Mouse (Mus musculus): ENCODE data around the gene Tmsb4x. TPM values are rescaled to one million over a fixed set of nuclear protein-coding genes. Genes with fewer than 3 reads are reported as not detected.

Tmsb4x gene
- total and polyA plus RNA-seq, 3 experiments, result 0.87 TPM; not detected in 2

DNA sequence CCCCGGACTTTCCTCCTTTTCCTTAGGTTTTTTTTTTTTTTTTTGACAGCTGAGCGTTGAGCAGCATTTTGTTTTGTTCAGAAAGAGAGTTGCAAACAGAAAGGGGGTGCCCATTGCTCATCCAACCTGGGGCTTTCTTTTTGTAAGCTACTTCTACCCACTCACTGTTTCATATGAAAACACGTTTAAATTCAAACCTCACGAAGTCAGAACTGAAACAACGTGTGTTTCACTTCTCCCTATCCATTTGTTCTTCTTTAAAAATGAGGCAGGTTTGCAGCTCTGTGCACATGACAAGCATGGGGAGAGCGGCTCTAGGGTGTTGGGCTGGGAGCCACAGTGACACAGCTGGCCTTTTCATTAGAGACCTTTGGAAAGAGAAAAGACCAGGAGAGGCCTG, 33.8 kb downstream of the Tmsb4x start:
- ATAC-seq (ENCODE audit: extremely low read depth, insufficient number of reproducible peaks, low FRiP score, poor library complexity, severe bottlenecking), result no peak
- Histone ChIP-seq H3K9me3 (replicated peaks) (no peaks in the 10 kb centered on the region), H3K36me3 (replicated peaks) (no peaks in the 10 kb centered on the region), H3K4me3 (ENCODE audit: low read depth, low read length) (no peak overlapping the region), H3K27me3 (ENCODE audit: insufficient read depth, low read length) (no peaks in the 10 kb centered on the region), H3K4me1 (ENCODE audit: insufficient read depth, low read depth, low read length) (no peaks in the 10 kb centered on the region)
- DNase-seq (ENCODE audit: low spot score), result no peak
- TF ChIP-seq POLR2AphosphoS5 (IDR thresholded peaks at IDR 0.05; ENCODE audit: insufficient replicate concordance, low read depth, low read length) (no peak), GATA1 (IDR thresholded peaks at IDR 0.05; ENCODE audit: borderline replicate concordance, low read length) (no peak), GATA2 (IDR thresholded peaks at IDR 0.05; ENCODE audit: borderline replicate concordance, low read depth, low read length) (no peak), CTCF (IDR thresholded peaks at IDR 0.05; ENCODE audit: low read depth, low read length) (no peak), TAL1 (conservative IDR thresholded peaks at IDR 0.05; ENCODE audit: low read depth, low read length) (no peak)

DNA sequence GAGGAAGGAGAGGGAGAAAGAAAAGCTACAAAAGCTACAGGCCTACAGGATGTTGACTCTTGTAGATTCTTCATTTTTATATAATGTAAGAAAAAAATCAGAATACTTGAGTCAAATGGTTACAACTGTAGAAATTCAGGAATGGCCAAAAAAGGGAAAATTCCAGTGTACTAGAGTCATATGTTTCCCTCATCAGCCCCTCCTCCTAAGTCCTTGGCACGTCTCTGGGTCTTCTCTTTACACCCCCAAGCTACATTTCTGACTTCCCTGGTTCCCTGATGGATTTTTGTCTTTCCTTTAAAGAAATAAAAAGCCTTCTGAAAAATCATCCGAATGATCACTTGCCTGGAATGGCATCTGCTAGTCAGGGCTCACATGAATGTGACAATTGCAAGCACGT, 34.8 kb downstream of the Tmsb4x start:
- no peaks in the 10 kb centered on the region for H3K9me3 ChIP-seq (replicated peaks)
- no peaks in the 10 kb centered on the region for H3K4me1 ChIP-seq (ENCODE audit: insufficient read depth, low read depth, low read length)
- no peak for TF ChIP-seq GATA1 (IDR thresholded peaks at IDR 0.05; ENCODE audit: borderline replicate concordance, low read length)
- no peak for TF ChIP-seq GATA2 (IDR thresholded peaks at IDR 0.05; ENCODE audit: borderline replicate concordance, low read depth, low read length)
- no peak for TF ChIP-seq POLR2AphosphoS5 (IDR thresholded peaks at IDR 0.05; ENCODE audit: insufficient replicate concordance, low read depth, low read length)
- no peak for TF ChIP-seq TAL1 (conservative IDR thresholded peaks at IDR 0.05; ENCODE audit: low read depth, low read length)
- TF ChIP-seq CTCF (IDR thresholded peaks at IDR 0.05; ENCODE audit: low read depth, low read length), result no peak
- DNase-seq (ENCODE audit: low spot score) (no peak), ATAC-seq (ENCODE audit: extremely low read depth, insufficient number of reproducible peaks, low FRiP score, poor library complexity, severe bottlenecking) (no peak)
- no peaks in the 10 kb centered on the region for H3K27me3 ChIP-seq (ENCODE audit: insufficient read depth, low read length)
- no peak overlapping the region for H3K4me3 ChIP-seq (ENCODE audit: low read depth, low read length)
- H3K36me3 ChIP-seq (replicated peaks), result no peaks in the 10 kb centered on the region

DNA sequence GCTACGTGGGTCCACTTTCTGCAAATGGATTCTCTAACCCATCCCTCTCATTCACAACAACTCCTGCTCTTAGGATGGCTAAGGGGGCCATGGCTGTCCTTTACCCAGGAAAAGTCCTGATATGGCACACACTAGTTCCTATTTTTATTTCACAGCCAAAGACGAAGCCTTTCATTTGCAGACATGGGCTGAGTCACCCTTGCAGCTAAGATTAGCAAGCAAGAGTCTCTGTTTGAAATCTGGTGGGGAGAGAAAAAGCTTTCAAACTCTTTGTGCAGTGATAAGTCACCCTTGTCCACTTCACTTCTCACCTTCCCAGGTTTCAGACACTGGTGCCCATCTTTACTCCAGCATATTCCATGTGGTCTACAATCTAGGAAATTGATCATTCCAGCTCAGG, 36.9 kb downstream of the Tmsb4x start:
- Histone ChIP-seq H3K4me3 (ENCODE audit: low read depth, low read length) (no peak overlapping the region), H3K36me3 (replicated peaks) (no peaks in the 10 kb centered on the region), H3K27me3 (ENCODE audit: insufficient read depth, low read length) (no peaks in the 10 kb centered on the region), H3K9me3 (replicated peaks) (no peaks in the 10 kb centered on the region), H3K4me1 (ENCODE audit: insufficient read depth, low read depth, low read length) (no peaks in the 10 kb centered on the region)
- TF ChIP-seq TAL1 (conservative IDR thresholded peaks at IDR 0.05; ENCODE audit: low read depth, low read length) (no peak), POLR2AphosphoS5 (IDR thresholded peaks at IDR 0.05; ENCODE audit: insufficient replicate concordance, low read depth, low read length) (no peak), GATA2 (IDR thresholded peaks at IDR 0.05; ENCODE audit: borderline replicate concordance, low read depth, low read length) (no peak), CTCF (IDR thresholded peaks at IDR 0.05; ENCODE audit: low read depth, low read length) (no peak), GATA1 (IDR thresholded peaks at IDR 0.05; ENCODE audit: borderline replicate concordance, low read length) (no peak)
- no peak for DNase-seq (ENCODE audit: low spot score)
- no peak for ATAC-seq (ENCODE audit: extremely low read depth, insufficient number of reproducible peaks, low FRiP score, poor library complexity, severe bottlenecking)

DNA sequence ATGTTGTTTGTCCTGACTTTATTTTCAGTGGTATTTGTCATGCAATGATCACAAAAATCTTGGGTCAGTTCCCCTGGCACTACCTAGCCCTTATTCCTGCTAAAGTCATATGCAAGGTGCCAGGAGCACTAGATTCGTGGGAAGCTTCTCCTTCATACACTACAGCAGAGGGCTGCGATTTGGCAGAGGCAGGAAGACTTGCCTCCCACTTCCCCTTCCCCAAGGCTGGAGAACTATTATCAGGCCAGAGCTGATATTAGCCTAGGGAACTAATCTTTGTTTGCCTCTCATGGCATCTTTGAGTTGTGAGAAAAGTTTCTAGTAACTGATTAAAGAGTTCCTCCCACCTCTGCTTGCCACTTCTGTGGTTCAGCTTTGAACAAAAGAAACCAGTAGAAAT, 37.8 kb downstream of the Tmsb4x start:
- no peak for ATAC-seq (ENCODE audit: extremely low read depth, insufficient number of reproducible peaks, low FRiP score, poor library complexity, severe bottlenecking)

DNA sequence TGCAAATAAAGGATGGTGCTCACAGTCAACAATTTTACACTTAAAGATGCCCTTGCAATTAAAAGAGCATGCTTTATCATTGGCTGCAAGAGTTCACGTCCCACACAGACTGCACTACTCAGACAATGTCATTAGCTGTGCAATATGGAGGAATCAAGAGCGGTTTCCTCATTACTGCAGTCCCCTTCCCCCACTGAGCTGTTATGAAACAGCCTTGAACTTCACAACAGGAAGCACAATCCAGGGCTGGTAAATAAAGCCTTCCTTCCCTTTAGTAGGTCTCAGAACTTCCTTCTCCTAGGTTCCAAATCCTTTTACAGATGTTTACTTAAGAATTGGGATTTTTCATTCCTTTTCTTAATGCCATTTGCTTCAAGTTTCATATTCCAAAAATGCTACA, 41.8 kb downstream of the Tmsb4x start:
- H3K36me3 ChIP-seq (replicated peaks), result no peaks in the 10 kb centered on the region
- DNase-seq (ENCODE audit: low spot score) (no peak), ATAC-seq (ENCODE audit: extremely low read depth, insufficient number of reproducible peaks, low FRiP score, poor library complexity, severe bottlenecking) (no peak)
- no peaks in the 10 kb centered on the region for H3K4me1 ChIP-seq (ENCODE audit: insufficient read depth, low read depth, low read length)
- H3K9me3 ChIP-seq (replicated peaks), result no peaks in the 10 kb centered on the region
- H3K4me3 ChIP-seq (ENCODE audit: low read depth, low read length), result no peak overlapping the region
- TF ChIP-seq POLR2AphosphoS5 (IDR thresholded peaks at IDR 0.05; ENCODE audit: insufficient replicate concordance, low read depth, low read length) (no peak), CTCF (IDR thresholded peaks at IDR 0.05; ENCODE audit: low read depth, low read length) (no peak), TAL1 (conservative IDR thresholded peaks at IDR 0.05; ENCODE audit: low read depth, low read length) (no peak), GATA2 (IDR thresholded peaks at IDR 0.05; ENCODE audit: borderline replicate concordance, low read depth, low read length) (no peak), GATA1 (IDR thresholded peaks at IDR 0.05; ENCODE audit: borderline replicate concordance, low read length) (no peak)
- H3K27me3 ChIP-seq (ENCODE audit: insufficient read depth, low read length), result no peaks in the 10 kb centered on the region

More for the DNA sequence above, 37.8 kb downstream of the Tmsb4x start:
- TF ChIP-seq TAL1 (conservative IDR thresholded peaks at IDR 0.05; ENCODE audit: low read depth, low read length) (no peak), GATA2 (IDR thresholded peaks at IDR 0.05; ENCODE audit: borderline replicate concordance, low read depth, low read length) (no peak), GATA1 (IDR thresholded peaks at IDR 0.05; ENCODE audit: borderline replicate concordance, low read length) (no peak), CTCF (IDR thresholded peaks at IDR 0.05; ENCODE audit: low read depth, low read length) (no peak), POLR2AphosphoS5 (IDR thresholded peaks at IDR 0.05; ENCODE audit: insufficient replicate concordance, low read depth, low read length) (no peak)
- Histone ChIP-seq H3K36me3 (replicated peaks) (no peaks in the 10 kb centered on the region), H3K9me3 (replicated peaks) (no peaks in the 10 kb centered on the region), H3K4me3 (ENCODE audit: low read depth, low read length) (no peak overlapping the region), H3K4me1 (ENCODE audit: insufficient read depth, low read depth, low read length) (no peaks in the 10 kb centered on the region), H3K27me3 (ENCODE audit: insufficient read depth, low read length) (no peaks in the 10 kb centered on the region)
- no peak for DNase-seq (ENCODE audit: low spot score)

DNA sequence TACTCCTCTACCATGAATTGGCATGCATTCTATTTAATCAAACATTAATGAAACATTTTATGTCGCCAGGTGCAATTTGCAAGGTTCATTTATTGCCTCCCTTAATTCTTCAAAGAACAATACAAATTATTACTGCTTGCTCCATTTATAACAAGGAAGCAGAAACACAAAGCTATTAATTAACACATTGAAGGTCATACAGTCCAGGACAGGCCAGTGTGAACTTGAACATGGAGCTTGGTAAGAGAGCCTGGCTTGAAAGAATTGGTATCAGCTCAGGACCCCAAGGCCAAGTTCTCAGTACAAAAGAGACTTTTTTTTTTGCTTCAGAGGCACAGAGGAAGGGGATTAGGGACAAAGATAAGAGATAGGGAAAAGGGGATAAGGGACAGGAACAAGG, 43.1 kb downstream of the Tmsb4x start:
- DNase-seq (ENCODE audit: low spot score), result no peak
- Histone ChIP-seq H3K9me3 (replicated peaks) (no peaks in the 10 kb centered on the region), H3K4me3 (ENCODE audit: low read depth, low read length) (no peak overlapping the region), H3K4me1 (ENCODE audit: insufficient read depth, low read depth, low read length) (no peaks in the 10 kb centered on the region), H3K36me3 (replicated peaks) (no peaks in the 10 kb centered on the region), H3K27me3 (ENCODE audit: insufficient read depth, low read length) (no peaks in the 10 kb centered on the region)
- ATAC-seq (ENCODE audit: extremely low read depth, insufficient number of reproducible peaks, low FRiP score, poor library complexity, severe bottlenecking), result no peak
- no peak for TF ChIP-seq TAL1 (conservative IDR thresholded peaks at IDR 0.05; ENCODE audit: low read depth, low read length)
- no peak for TF ChIP-seq GATA2 (IDR thresholded peaks at IDR 0.05; ENCODE audit: borderline replicate concordance, low read depth, low read length)

DNA sequence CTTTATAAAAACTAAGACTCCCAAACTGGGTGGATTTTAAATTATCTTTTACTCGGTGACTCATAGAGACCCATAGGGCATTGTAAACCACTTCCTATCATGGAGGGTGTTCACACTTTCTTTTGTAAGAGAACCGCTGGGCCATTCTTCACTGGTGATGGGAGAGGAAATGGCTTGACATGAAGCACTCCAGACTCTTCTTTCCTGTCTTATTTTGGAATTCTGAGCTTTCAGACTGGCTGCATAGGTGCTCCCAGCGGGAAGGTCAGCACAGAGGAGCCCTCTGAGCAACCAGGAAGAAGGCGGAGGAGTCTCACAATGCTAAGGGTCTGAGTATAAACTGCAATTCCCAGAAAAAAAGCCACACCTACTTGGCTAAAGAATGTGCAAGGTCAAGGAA, 51.4 kb downstream of the Tmsb4x start:
- H3K4me3 ChIP-seq (ENCODE audit: low read depth, low read length), result no peak overlapping the region
- no peaks in the 10 kb centered on the region for H3K27me3 ChIP-seq (ENCODE audit: insufficient read depth, low read length)
- H3K4me1 ChIP-seq (ENCODE audit: insufficient read depth, low read depth, low read length), result no peaks in the 10 kb centered on the region
- no peaks in the 10 kb centered on the region for H3K9me3 ChIP-seq (replicated peaks)
- no peaks in the 10 kb centered on the region for H3K36me3 ChIP-seq (replicated peaks)
- no peak for DNase-seq (ENCODE audit: low spot score)
- TF ChIP-seq CTCF (IDR thresholded peaks at IDR 0.05; ENCODE audit: low read depth, low read length) (no peak), POLR2AphosphoS5 (IDR thresholded peaks at IDR 0.05; ENCODE audit: insufficient replicate concordance, low read depth, low read length) (no peak), GATA1 (IDR thresholded peaks at IDR 0.05; ENCODE audit: borderline replicate concordance, low read length) (no peak), GATA2 (IDR thresholded peaks at IDR 0.05; ENCODE audit: borderline replicate concordance, low read depth, low read length) (no peak), TAL1 (conservative IDR thresholded peaks at IDR 0.05; ENCODE audit: low read depth, low read length) (no peak)
- no peak for ATAC-seq (ENCODE audit: extremely low read depth, insufficient number of reproducible peaks, low FRiP score, poor library complexity, severe bottlenecking)

All from G1E (cell line).